Mouse (Mus musculus): ENCODE results near the gene Tifab. TPM values are rescaled to one million over a fixed set of nuclear protein-coding genes. Genes with fewer than 3 reads are reported as not detected.
A peak's percentile ranks its signal among the peaks of the same experiment; 100 is the strongest.

The Tifab gene
- total and polyA plus RNA-seq, 2 experiments from 2014 or later, result 0.31 to 0.75 TPM

DNA sequence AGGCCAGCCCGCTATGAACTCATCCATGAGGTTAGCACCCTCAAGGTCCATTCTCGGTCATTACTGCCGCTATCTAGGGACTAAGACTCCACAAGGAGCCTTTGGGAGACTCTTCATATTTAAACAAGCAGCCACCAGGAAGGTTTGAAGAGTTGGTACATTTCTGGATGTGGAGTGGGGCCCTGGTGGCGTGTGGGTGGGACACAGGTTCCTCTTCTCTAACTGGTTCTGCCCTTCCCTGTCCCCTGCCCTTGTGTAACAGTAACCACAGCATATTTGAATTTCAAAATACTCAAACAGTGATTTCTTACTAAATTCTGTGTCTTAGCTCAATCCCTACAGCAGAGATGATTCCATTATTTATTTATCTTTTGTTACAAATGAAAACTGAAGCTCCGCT, 5.0 kb upstream of the Tifab start:
- Histone ChIP-seq H3K4me2 (ENCODE audit: low read depth, low read length) (no peak overlapping the region), H3K9me3 (ENCODE audit: low read length) (no peaks in the 10 kb centered on the region), H3K9ac (replicated peaks; ENCODE audit: low read length) (no peak overlapping the region), H3K4me3 (ENCODE audit: low read length) (no peak overlapping the region), H3K36me3 (ENCODE audit: insufficient read depth, low read length) (no peaks in the 10 kb centered on the region), H3K27ac (no peak overlapping the region), H3K4me1 (ENCODE audit: insufficient read depth, low read length) (no peaks in the 10 kb centered on the region), H3K27me3 (ENCODE audit: insufficient read depth, low read length) (no peaks in the 10 kb centered on the region)
- WGBS, result 87% methylated on average over 5 of the region's 5 CpGs
- DNase-seq (ENCODE audit: low spot score) (no peak), ATAC-seq (no peak)
- TF ChIP-seq CTCF (IDR thresholded peaks at IDR 0.05; ENCODE audit: low read depth), result no peak

DNA sequence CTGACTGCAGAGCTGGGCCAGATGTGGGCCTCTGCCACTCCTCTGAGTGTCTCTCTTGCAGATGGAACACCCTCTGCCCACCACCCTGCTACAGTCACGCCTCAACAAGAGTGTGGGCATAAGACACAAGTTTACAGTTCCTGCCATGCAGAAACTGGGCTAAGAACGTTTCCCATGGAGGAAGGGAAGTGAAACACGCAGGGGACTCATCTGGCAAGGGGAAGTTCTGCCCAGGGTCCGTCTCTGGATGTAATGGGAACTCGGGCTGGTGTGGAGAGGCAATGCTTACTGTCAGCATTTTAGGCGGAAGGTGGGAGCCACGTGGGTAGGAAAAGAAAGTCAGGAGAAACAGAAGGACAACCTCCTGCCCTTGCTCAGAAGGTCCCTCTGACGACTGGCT, 2.7 kb upstream of the Tifab start:
- Histone ChIP-seq H3K36me3 (ENCODE audit: insufficient read depth, low read length) (no peaks in the 10 kb centered on the region), H3K4me2 (ENCODE audit: low read depth, low read length) (no peak overlapping the region), H3K9ac (replicated peaks; ENCODE audit: low read length) (no peak overlapping the region), H3K4me3 (ENCODE audit: low read length) (no peak overlapping the region), H3K4me1 (ENCODE audit: insufficient read depth, low read length) (no peaks in the 10 kb centered on the region), H3K27ac (no peak overlapping the region), H3K9me3 (ENCODE audit: low read length) (no peaks in the 10 kb centered on the region), H3K27me3 (ENCODE audit: insufficient read depth, low read length) (no peaks in the 10 kb centered on the region)
- 68% methylated on average over 8 of the region's 8 CpGs for WGBS
- no peak for TF ChIP-seq CTCF (IDR thresholded peaks at IDR 0.05; ENCODE audit: low read depth)
- DNase-seq (ENCODE audit: low spot score) (no peak), ATAC-seq (no peak)

DNA sequence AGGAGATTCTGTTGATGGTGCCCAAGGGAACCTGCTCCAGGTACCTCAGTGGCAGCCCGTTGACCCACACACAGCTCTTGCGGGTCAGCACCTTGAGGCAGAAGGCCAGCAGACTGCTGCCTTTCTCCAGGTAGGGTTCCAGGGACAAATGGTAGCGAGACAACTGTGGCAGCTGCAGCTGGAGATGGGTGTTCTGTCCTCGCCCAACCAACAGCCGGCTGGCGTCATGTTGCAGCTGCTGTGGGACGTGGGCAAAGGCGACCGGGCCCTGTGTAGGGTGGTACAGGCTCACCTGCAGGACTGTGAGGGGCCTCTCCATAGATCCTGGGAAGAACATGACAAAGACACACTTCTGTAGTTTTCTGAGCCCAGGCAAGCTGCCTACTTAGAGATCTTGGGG, 2.4 kb downstream of the Tifab start:
- no peak overlapping the region for H3K27ac ChIP-seq
- ATAC-seq (no peak), DNase-seq (ENCODE audit: low spot score) (no peak)
- WGBS, result 92% methylated on average over 9 of the region's 9 CpGs
- no peaks in the 10 kb centered on the region for H3K27me3 ChIP-seq (ENCODE audit: insufficient read depth, low read length)
- no peak overlapping the region for H3K4me2 ChIP-seq (ENCODE audit: low read depth, low read length)
- no peak overlapping the region for H3K4me3 ChIP-seq (ENCODE audit: low read length)
- H3K9ac ChIP-seq (replicated peaks; ENCODE audit: low read length), result no peak overlapping the region
- no peaks in the 10 kb centered on the region for H3K9me3 ChIP-seq (ENCODE audit: low read length)
- no peaks in the 10 kb centered on the region for H3K4me1 ChIP-seq (ENCODE audit: insufficient read depth, low read length)
- no peak for TF ChIP-seq CTCF (IDR thresholded peaks at IDR 0.05; ENCODE audit: low read depth)
- no peaks in the 10 kb centered on the region for H3K36me3 ChIP-seq (ENCODE audit: insufficient read depth, low read length)

DNA sequence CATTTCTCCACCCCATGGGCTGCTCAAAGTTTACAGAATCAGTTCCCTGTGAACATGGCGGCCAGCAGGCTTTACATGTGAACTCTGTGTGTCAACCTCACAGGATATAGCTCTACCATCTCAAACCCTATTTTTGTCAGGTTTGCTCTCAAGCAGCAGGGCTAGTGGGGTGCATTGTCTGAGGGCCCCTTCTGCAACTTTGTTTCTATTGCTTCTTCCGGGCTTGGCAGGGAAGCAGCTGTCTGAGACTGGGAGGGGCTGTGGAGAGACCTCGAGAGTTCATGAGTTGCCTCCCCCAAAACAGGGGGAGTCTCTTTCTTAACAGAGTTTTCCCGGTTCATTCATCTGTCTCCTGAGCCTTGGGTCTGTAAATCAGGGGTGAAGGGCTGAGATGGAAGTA, 2.8 kb downstream of the Tifab start:
- no peaks in the 10 kb centered on the region for H3K27me3 ChIP-seq (ENCODE audit: insufficient read depth, low read length)
- H3K9me3 ChIP-seq (ENCODE audit: low read length), result no peaks in the 10 kb centered on the region
- H3K4me2 ChIP-seq (ENCODE audit: low read depth, low read length), result no peak overlapping the region
- TF ChIP-seq CTCF (IDR thresholded peaks at IDR 0.05; ENCODE audit: low read depth), result no peak
- WGBS, result 70% methylated on average over 4 of the region's 4 CpGs
- no peaks in the 10 kb centered on the region for H3K36me3 ChIP-seq (ENCODE audit: insufficient read depth, low read length)
- H3K9ac ChIP-seq (replicated peaks; ENCODE audit: low read length), result no peak overlapping the region
- no peak for ATAC-seq
- H3K27ac ChIP-seq, result no peak overlapping the region
- no peaks in the 10 kb centered on the region for H3K4me1 ChIP-seq (ENCODE audit: insufficient read depth, low read length)
- no peak overlapping the region for H3K4me3 ChIP-seq (ENCODE audit: low read length)
- DNase-seq (ENCODE audit: low spot score), result no peak

DNA sequence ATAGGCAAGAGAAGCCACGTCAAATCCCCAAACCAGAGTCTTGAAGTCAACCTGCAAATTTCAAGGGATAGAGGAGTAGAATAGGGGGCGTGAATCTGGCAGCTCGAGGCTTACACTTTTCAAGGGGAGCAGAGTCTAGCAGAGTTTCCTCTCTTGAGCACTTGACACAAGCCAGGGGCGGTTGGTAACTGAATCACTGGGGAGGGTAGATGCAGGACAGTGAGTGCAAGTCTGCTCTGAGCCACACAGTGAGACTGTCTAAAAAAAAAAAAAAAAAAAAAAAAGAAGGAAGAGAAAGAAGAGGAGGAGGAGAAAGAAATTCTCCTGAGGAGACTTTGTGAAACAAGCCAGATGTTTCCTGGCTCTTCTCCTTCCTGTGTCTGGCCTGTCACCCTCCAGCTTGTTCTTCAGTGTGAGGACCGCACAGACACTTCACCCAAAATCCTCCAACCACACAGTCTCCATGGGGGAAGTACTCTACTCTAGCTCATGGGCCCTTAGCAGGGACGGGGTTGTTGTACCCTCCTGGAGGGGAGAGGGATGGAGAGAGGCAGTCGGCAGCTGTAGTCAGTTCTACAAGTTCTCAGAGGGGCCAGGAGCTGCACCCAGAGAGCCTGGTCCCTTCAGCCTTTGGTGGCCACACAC, 5.7 kb downstream of the Tifab start:
- Histone ChIP-seq H3K36me3 (ENCODE audit: insufficient read depth, low read length) (no peaks in the 10 kb centered on the region), H3K4me1 (ENCODE audit: insufficient read depth, low read length) (no peaks in the 10 kb centered on the region), H3K4me2 (ENCODE audit: low read depth, low read length) (no peak overlapping the region), H3K27ac (no peak overlapping the region), H3K4me3 (ENCODE audit: low read length) (no peak overlapping the region), H3K9ac (replicated peaks; ENCODE audit: low read length) (no peak overlapping the region), H3K9me3 (ENCODE audit: low read length) (no peaks in the 10 kb centered on the region), H3K27me3 (ENCODE audit: insufficient read depth, low read length) (no peaks in the 10 kb centered on the region)
- ATAC-seq (no peak), DNase-seq (ENCODE audit: low spot score) (no peak)
- WGBS, result 63% methylated on average over 7 of the region's 7 CpGs
- TF ChIP-seq CTCF (IDR thresholded peaks at IDR 0.05; ENCODE audit: low read depth), result no peak

DNA sequence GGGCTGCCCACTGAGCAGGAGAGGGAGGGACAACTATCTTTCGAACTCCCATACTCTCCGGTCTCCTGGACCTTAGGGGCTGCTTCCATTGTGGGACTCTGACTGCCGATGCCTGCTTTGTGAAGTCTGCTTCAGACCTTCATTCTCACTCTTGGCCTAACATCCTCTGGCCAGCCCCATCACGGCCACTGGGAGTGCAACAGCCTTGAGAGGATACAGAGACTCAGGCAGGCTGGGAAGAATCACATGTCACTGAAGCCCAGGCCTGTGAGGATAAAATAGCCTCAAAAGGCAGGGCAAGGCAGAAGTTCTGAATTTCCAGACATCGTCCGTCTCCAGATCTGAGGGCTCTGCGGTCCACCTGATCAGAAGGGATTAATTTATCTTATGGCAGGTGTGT, 6.6 kb downstream of the Tifab start:
- H3K4me3 ChIP-seq (ENCODE audit: low read length), result no peak overlapping the region
- H3K4me2 ChIP-seq (ENCODE audit: low read depth, low read length), result no peak overlapping the region
- no peak overlapping the region for H3K9ac ChIP-seq (replicated peaks; ENCODE audit: low read length)
- peaks cover 3% of the 10 kb centered on the region; the same call in 1 of the 2 replicates for H3K4me1 ChIP-seq (ENCODE audit: insufficient read depth, low read length)
- ATAC-seq (no peak), DNase-seq (ENCODE audit: low spot score) (no peak)
- WGBS, result 79% methylated on average over 7 of the region's 7 CpGs
- TF ChIP-seq CTCF (IDR thresholded peaks at IDR 0.05; ENCODE audit: low read depth), result no peak
- no peaks in the 10 kb centered on the region for H3K9me3 ChIP-seq (ENCODE audit: low read length)
- no peaks in the 10 kb centered on the region for H3K36me3 ChIP-seq (ENCODE audit: insufficient read depth, low read length)
- no peak overlapping the region for H3K27ac ChIP-seq
- no peaks in the 10 kb centered on the region for H3K27me3 ChIP-seq (ENCODE audit: insufficient read depth, low read length)

DNA sequence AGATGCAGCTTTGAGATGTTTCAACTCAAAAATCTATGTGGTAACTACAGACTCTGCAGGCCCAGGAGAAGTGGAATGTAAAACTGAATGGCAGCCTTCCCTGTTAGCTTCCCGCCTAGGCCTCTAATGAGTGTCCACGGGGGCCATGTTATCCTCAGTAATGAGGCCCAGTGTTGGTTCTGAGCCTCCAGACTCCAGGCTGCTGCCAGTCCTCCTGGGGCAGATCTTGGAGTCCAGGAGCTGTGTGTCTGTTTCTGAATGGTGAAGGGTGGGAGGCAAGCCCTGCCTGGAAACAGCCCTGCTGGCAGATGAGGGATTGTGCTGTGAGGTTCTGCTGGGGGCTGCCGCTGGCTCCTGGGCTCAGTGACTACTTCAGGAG, 10.3 kb downstream of the Tifab start:
- Histone ChIP-seq H3K4me1 (ENCODE audit: insufficient read depth, low read length) (peaks cover 3% of the 10 kb centered on the region; the same call in 1 of the 2 replicates), H3K4me3 (ENCODE audit: low read length) (no peak overlapping the region), H3K36me3 (ENCODE audit: insufficient read depth, low read length) (no peaks in the 10 kb centered on the region), H3K27me3 (ENCODE audit: insufficient read depth, low read length) (no peaks in the 10 kb centered on the region), H3K4me2 (ENCODE audit: low read depth, low read length) (no peak overlapping the region), H3K9me3 (ENCODE audit: low read length) (no peaks in the 10 kb centered on the region), H3K9ac (replicated peaks; ENCODE audit: low read length) (no peak overlapping the region), H3K27ac (no peak overlapping the region)
- no peak for TF ChIP-seq CTCF (IDR thresholded peaks at IDR 0.05; ENCODE audit: low read depth)
- DNase-seq (ENCODE audit: low spot score), result no peak
- 43% methylated on average over 3 of the region's 3 CpGs for WGBS
- 0 out of 2 replicates have a peak, but pooled peaks have one; percentile 5 for ATAC-seq

Data from hindbrain, postnatal 0 days (tissue).